Mouse (Mus musculus): ENCODE measurements at regions not wholly inside any gene's neighbourhood (a gene's known extent, or its start where the extent isn't known, plus 50 kb on each side); places are given as distances from the start of the nearest gene placed in this dataset.
A peak's percentile ranks its signal among the peaks of the same experiment; 100 is the strongest.
"Not testable (repeated sequence)": the region's sequence is repeated elsewhere in the genome, so short reads cannot be mapped to it uniquely, and the experiment has no call there.

GRCm38 (mm10) chr12:71703146-71703902, 127.6 kb upstream of the Daam1 start:
- DNase-seq (ENCODE audit: low read depth): no peak
- no peak for TF ChIP-seq POLR2A (IDR thresholded peaks at IDR 0.05; ENCODE audit: borderline replicate concordance, extremely low read depth, insufficient read depth, insufficient read length, poor library complexity, severe bottlenecking)
- TF ChIP-seq CTCF (IDR thresholded peaks at IDR 0.05; ENCODE audit: borderline replicate concordance, extremely low read depth, insufficient read depth, insufficient read length): no peak

GRCm38 (mm10) chr12:71704431-71704830, 126.4 kb upstream of the Daam1 start:
- no peak for DNase-seq (ENCODE audit: low read depth)
- TF ChIP-seq CTCF (IDR thresholded peaks at IDR 0.05; ENCODE audit: borderline replicate concordance, extremely low read depth, insufficient read depth, insufficient read length) (no peak), POLR2A (IDR thresholded peaks at IDR 0.05; ENCODE audit: borderline replicate concordance, extremely low read depth, insufficient read depth, insufficient read length, poor library complexity, severe bottlenecking) (no peak)

DNA sequence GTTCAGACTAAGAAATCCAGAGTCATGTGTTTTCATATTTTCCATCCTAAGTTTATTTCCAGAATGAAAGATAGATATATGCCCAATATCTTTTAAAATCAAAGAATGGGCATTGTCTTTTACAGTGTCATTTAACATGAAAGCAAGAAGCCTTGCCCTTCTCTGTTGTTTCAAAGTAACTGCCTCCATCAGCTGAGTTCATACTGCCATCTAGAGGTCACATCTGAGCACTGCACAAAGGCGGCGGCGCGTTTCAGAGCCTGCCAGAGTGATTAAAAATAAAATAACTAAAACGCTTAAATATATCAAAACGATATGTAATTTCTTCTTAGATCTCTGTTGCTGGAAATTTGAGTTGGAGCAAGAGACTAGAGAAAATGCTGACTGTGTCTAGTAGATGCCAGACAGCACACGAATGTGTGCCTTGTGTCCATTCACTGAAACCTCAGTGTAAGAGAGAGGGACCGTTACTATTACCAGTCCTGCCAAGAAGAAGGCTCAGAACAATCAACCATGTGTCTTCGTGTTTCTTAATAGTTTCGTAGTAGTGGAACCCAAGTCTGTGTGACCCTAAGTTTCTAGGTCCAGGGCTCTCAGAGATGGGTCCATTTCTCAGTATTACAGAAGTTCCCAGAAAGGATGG, 123.0 kb upstream of the Daam1 start:
- TF ChIP-seq CTCF (IDR thresholded peaks at IDR 0.05; ENCODE audit: borderline replicate concordance, extremely low read depth, insufficient read depth, insufficient read length): peak; percentile 95
- TF ChIP-seq POLR2A (IDR thresholded peaks at IDR 0.05; ENCODE audit: borderline replicate concordance, extremely low read depth, insufficient read depth, insufficient read length, poor library complexity, severe bottlenecking): no peak
- peak; percentile 83 for DNase-seq (ENCODE audit: low read depth)

DNA sequence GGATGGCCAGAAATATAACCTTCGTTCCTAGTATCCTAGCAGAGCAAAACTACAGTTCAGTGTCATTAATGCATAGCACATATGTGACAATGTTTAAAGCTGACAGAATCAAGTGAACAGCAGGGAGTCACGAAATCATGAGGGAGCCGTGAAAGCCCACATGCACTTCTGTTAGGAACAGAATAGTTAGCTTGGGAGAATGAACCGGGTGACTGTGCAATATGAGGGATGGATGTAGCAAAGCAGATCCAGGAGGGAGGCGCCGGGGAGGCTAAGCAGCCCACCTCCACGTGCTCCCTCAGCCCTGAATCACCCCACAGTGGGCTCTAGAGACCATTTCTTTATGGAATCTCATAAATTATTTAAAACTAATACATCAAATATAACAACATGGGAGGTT, 116.3 kb upstream of the Daam1 start:
- TF ChIP-seq CTCF (IDR thresholded peaks at IDR 0.05; ENCODE audit: borderline replicate concordance, extremely low read depth, insufficient read depth, insufficient read length) (no peak), POLR2A (IDR thresholded peaks at IDR 0.05; ENCODE audit: borderline replicate concordance, extremely low read depth, insufficient read depth, insufficient read length, poor library complexity, severe bottlenecking) (no peak)
- DNase-seq (ENCODE audit: low read depth): peak; percentile 26

DNA sequence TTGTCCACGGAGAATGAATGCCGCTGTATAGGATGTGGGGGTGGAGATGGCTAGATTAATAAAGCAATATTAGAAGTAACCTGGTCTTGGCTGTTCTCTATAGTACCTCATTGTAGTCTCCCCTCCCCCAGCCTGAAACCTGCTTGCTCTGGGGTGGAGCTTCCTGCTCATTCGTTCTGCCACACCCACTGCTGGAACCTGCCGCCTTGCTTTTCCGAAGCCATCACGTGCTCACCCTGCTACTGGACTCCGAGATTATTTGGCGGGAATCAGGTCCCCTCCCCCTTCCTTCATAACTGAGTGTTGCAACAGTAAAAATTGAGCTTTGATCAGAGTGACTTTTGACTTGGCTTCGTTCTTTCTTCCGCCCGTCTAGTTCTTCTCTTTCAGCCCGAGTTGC, 112.5 kb upstream of the Daam1 start:
- DNase-seq (ENCODE audit: low read depth): not testable (repeated sequence)

DNA sequence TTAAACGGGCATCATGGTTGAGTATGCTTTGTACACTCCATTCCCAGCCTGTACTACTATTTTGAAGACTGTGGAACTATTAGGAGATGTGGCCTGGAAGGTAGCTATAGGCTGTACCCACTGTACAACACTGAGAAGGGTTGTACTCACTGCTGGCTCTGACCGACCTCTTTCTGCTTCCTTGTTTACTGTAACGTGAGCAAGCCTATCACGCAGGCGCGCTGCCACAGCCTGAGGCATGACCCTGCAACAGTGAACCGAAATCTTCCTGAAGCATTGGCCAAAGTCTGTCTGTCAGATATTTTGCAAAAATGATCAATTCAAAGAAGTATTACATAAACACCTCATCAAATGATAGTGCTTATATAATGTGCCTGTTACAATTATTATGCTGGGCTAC, 112.0 kb upstream of the Daam1 start:
- TF ChIP-seq POLR2A (IDR thresholded peaks at IDR 0.05; ENCODE audit: borderline replicate concordance, extremely low read depth, insufficient read depth, insufficient read length, poor library complexity, severe bottlenecking) (no peak), CTCF (IDR thresholded peaks at IDR 0.05; ENCODE audit: borderline replicate concordance, extremely low read depth, insufficient read depth, insufficient read length) (no peak)
- DNase-seq (ENCODE audit: low read depth): no peak

GRCm38 (mm10) chr12:71725140-71725539, 105.7 kb upstream of the Daam1 start:
- TF ChIP-seq POLR2A (IDR thresholded peaks at IDR 0.05; ENCODE audit: borderline replicate concordance, extremely low read depth, insufficient read depth, insufficient read length, poor library complexity, severe bottlenecking) (no peak), CTCF (IDR thresholded peaks at IDR 0.05; ENCODE audit: borderline replicate concordance, extremely low read depth, insufficient read depth, insufficient read length) (no peak)
- no peak for DNase-seq (ENCODE audit: low read depth)

DNA sequence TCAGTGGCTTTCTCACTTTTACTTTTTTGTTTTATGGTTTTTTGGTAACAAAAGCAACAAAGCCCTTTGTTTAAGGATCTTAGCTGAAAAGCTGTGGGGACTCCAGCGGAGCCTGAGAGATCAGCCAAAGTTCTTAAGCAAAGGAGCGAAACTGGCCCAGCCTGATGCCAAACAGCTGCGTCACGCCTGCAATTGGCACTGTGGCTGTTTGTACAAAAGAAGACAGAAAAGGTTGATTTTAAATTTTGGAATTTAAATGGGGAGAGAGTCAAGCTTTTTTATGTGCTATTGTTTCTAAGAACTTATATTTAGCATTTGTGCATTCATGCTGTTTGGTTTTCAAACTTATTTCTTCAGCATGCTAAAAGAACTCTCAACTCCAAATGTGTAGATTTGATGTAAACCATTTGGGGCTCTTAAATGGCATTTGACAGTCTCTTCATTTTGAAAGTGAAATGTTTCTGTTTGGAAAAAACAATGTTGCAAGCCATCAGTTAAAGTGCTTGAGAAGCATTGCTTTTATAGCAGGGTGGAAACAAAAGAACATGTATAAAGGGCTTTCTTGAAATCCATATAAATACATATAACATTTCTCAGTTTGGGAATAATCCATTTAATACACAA, 105.1 kb upstream of the Daam1 start:
- DNase-seq (ENCODE audit: low read depth): peak; percentile 70
- TF ChIP-seq CTCF (IDR thresholded peaks at IDR 0.05; ENCODE audit: borderline replicate concordance, extremely low read depth, insufficient read depth, insufficient read length) (no peak), POLR2A (IDR thresholded peaks at IDR 0.05; ENCODE audit: borderline replicate concordance, extremely low read depth, insufficient read depth, insufficient read length, poor library complexity, severe bottlenecking) (no peak)

DNA sequence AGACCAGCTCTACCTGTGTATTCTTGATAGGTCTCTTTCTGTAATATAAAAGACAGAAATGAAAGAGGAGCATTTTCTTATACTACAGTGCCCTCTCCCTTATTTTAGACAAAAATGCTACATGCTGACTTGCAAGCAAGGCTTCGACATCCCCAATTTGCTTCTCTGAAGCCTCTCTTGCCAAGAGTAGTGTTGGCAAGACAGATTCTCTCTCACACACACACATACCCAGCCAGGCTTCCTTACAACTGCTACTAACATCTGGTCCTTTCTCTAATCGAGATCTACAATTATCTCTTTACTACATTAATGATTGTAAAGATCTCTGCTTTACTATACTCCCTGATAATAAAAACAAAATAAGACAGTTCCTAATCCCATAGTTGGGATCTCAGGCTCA, 87.5 kb upstream of the Daam1 start:
- peak; percentile 80 for DNase-seq (ENCODE audit: low read depth)
- TF ChIP-seq CTCF (IDR thresholded peaks at IDR 0.05; ENCODE audit: borderline replicate concordance, extremely low read depth, insufficient read depth, insufficient read length): no peak
- no peak for TF ChIP-seq POLR2A (IDR thresholded peaks at IDR 0.05; ENCODE audit: borderline replicate concordance, extremely low read depth, insufficient read depth, insufficient read length, poor library complexity, severe bottlenecking)

- DNase-seq (ENCODE audit: low read depth): peak; percentile 58
Observed at GRCm38 (mm10) chr12:71746011-71746410, 84.9 kb upstream of the Daam1 start.

GRCm38 (mm10) chr12:71747386-71747785, 83.5 kb upstream of the Daam1 start:
- DNase-seq (ENCODE audit: low read depth): no peak
- TF ChIP-seq POLR2A (IDR thresholded peaks at IDR 0.05; ENCODE audit: borderline replicate concordance, extremely low read depth, insufficient read depth, insufficient read length, poor library complexity, severe bottlenecking): no peak
- TF ChIP-seq CTCF (IDR thresholded peaks at IDR 0.05; ENCODE audit: borderline replicate concordance, extremely low read depth, insufficient read depth, insufficient read length): no peak

More at GRCm38 (mm10) chr12:71746011-71746410, 84.9 kb upstream of the Daam1 start:
- TF ChIP-seq CTCF (IDR thresholded peaks at IDR 0.05; ENCODE audit: borderline replicate concordance, extremely low read depth, insufficient read depth, insufficient read length): no peak
- TF ChIP-seq POLR2A (IDR thresholded peaks at IDR 0.05; ENCODE audit: borderline replicate concordance, extremely low read depth, insufficient read depth, insufficient read length, poor library complexity, severe bottlenecking): no peak

Data from brain, embryonic 14.5 days (tissue).